Mouse (Mus musculus): ENCODE data around the gene Cnksr3.

The Cnksr3 gene

GRCm38 (mm10) chr10:7211696-7212482 lies at the start of gene Cnksr3:
TSS of gene Cnksr3 (minus strand) at chr10:7212237.
- DNase-seq (ENCODE audit: extremely low read depth, low read depth) = no peak

DNA sequence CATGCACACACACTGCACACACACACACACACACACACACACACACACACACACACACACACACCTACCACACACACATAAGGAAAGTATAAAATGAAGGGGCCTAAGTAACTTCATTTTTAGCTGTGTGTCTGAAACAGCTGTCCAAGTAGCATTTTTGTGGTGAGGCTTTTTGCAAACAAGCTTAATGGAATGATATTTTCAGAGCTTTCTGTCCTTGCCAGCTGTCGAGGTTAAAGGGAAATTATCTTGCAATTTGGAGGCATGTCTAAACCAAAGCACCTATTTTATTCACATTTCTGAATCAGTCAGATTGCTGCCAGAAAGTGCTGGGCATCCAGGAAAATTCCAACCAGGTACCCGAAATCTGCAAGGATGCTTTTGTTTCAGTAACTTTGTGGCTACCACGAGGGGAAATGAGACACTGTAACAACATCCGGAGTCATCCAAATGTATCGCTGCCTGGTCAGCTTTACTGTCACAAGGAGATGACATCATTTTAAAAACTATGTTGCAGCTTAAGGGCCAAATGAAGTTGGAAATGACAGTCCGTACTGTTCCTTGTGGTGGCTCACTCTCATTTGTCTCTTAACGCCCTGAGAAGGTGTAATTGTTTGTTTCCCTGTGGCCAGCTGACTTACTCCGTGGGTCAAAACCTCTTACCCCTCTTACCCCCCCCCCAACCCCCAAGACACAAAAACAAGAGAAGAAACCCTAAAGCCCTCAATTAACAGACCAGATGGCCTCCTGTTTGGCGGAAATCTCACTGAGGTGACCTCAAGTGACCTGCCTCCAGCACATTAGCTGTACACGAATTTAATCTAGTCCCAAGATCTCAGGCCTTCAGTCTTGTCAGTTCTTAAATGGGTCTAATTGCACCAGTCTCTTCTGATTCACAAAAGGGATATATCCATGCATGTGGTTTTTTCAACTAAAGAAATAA lies 48.4 kb upstream of the Cnksr3 start:
- no peak for DNase-seq (ENCODE audit: extremely low read depth, low read depth)

DNA sequence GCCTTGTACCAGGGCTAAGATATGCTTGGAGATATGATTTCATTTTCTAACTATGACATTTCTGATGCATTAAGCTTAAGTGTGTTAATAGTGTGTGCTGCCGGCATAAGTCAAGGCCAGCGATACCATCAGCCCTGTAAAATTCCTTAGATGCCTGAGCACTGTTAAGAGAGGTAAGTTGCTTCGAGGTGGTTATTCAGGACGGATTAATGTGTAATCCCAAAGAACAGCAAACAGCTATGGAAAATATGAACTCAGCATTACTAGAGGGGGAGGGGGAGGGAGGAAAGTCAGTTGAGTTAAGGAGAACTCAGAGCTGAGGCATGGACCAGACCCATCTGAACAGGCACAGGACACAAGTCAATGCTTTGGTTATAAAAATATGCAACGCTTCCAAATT lies 46.6 kb upstream of the Cnksr3 start:
- no peak for DNase-seq (ENCODE audit: extremely low read depth, low read depth)

DNA sequence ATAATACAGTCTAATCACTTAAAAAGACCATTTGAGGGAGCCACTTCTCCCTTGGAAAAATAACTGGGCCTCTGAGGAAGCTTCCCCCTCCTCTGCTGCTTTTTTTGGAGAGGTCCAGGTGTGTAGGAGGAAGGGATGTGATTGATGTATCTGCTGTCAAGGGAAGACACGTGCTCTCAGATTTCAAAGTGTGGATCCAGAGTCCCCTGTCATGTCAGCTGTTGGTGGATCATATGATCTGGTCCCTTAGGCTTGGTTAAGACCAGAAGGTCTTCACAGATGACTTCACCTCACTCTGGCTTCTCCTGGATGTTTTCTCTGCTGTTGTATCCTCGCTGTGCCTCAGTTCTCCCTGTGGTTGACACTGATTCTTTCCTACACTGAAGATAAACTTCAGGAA lies 38.4 kb upstream of the Cnksr3 start:
- no peak for DNase-seq (ENCODE audit: extremely low read depth, low read depth)

DNA sequence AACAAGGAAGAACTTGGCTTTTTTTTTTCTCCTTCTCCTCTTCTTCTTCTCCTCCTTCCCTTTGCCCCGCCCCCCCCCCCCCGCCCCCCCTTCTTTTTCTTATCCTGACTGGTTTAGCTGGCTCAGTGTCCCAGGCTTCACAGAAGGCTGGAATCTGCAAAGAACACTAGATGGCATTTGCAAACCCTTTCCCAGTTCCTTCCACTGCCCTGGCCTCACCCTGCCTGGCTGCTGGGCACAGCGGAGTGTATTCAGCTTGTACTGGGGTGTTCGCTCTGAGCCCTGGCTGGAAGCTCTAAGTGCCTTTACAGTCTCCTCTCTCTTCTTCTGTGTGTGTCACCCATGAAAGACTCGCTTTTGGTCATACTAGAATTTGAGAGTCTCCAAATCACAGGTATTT lies 22.6 kb upstream of the Cnksr3 start:
- no peak for DNase-seq (ENCODE audit: extremely low read depth, low read depth)

GRCm38 (mm10) chr10:7217551-7218127 lies 5.6 kb upstream of the Cnksr3 start:
- no peak for DNase-seq (ENCODE audit: extremely low read depth, low read depth)

GRCm38 (mm10) chr10:7214718-7215117 lies 2.7 kb upstream of the Cnksr3 start:
- no peak for DNase-seq (ENCODE audit: extremely low read depth, low read depth)

DNA sequence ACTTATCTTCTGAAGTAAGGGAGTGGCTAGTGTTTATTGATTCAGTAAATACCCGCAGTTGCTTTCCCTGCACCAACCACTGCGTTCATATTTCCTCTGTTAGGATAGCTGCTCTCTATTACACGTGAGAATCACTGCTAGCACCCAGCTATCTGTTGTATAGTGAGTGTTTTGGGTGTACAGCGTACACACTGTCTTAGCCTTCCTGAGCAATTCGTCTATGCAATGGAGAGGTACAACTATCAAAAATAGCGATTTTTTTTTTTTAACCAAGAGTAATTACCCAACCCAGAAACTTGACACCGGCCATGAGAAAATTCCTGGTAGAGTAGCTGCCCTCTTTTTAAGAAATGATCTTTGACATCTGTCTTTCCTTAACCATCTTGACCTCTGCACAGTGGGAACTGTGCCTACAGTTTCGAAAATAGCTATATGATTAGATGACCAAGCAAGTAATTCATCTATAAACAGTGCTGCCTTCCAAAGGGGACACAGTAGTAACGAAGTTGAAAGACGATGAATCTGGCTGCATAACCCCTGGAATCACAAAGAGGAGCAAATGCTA lies 1.1 kb upstream of the Cnksr3 start:
- no peak for DNase-seq (ENCODE audit: extremely low read depth, low read depth)

- DNase-seq (ENCODE audit: extremely low read depth, low read depth) = no peak
Observed at GRCm38 (mm10) chr10:7212537-7212936, 500 bp upstream of the Cnksr3 start.

GRCm38 (mm10) chr10:7210991-7211695 lies 894 bp downstream of the Cnksr3 start:
- no peak for DNase-seq (ENCODE audit: extremely low read depth, low read depth)

DNA sequence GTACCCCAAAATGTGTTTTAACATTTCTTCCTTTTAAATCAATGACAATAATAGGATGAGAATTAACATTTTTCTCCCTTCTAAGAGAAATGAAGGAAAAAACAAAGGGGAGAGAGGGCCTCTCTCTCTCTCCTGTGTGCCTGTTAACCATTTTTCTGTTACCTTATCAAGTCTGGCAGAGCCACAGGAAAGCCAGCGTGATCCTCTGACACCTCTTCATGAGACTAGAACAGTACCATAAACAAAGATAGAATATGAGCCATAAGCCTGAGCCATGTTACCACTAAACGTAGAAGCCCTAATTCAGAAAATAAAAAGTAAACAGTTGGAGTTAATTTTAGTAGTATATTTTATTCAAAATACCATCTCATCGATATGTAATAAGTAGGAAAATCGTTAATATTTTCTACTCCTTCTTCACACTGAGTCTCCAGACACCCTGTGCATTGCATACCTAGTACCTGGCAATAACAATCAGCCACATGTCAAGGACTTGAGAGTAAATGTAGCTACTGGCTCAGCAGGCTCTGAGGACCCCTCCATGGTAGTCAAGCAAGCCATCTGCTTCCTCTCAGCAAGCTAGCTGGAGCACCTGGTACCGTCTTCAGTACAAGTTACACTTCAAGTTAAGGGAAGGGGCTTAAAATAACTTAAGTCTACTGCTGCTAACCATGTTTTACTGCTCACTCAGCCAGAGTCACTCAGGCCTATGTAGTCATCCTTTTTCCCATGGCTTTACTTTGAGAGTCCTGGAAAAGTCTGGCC lies 2.2 kb downstream of the Cnksr3 start:
- no peak for DNase-seq (ENCODE audit: extremely low read depth, low read depth)

DNA sequence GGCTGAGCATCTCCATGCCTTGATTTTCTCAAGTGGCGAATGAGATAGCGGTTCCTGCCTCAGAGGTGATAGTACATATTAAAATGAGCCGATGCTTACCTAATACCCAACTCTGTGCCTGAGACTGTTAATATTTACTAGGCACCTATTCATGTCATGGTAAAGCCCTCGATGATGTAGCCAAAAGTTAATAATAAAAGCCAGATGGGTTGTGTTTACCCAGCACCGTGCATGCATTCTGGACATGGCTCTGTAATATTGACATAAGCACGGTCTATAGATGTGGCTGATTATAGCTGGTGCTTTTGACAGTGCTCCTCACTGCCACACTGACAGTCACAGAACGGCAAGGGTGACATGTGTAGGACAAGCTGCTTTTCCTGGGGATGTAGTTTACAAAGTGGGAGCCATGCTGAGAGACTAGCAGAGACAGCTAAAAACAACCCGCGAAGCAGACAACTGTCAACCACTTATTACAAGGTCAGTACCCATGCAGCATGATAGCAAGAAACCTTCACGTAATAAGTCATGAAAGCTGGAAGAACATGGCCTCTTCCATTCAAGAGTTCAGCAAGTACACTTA lies 3.1 kb downstream of the Cnksr3 start:
- DNase-seq (ENCODE audit: extremely low read depth, low read depth) = no peak

GRCm38 (mm10) chr10:7207301-7207700 lies 4.7 kb downstream of the Cnksr3 start:
- no peak for DNase-seq (ENCODE audit: extremely low read depth, low read depth)

- DNase-seq (ENCODE audit: extremely low read depth, low read depth) = no peak
Observed at GRCm38 (mm10) chr10:7206571-7206970, 5.5 kb downstream of the Cnksr3 start.

DNA sequence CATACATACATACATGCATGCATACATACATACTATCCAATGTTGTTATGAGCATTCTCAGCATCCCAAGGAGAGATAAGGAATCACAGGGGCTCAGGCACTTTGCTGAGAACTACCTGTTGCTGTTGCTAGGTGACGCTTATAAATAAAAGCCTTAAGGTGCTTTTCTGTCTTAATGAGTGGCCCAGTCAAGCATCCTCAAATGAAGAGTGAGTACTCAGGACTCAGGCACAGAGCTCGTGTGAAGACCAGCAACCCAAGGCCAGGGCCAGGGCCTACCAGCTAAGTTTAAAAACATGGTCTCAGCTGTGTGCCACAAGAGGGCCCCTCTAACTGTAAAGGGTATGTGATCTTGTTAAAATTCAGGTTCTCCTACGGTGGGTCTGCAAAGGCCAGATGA lies 6.5 kb downstream of the Cnksr3 start:
- DNase-seq (ENCODE audit: extremely low read depth, low read depth) = no peak

DNA sequence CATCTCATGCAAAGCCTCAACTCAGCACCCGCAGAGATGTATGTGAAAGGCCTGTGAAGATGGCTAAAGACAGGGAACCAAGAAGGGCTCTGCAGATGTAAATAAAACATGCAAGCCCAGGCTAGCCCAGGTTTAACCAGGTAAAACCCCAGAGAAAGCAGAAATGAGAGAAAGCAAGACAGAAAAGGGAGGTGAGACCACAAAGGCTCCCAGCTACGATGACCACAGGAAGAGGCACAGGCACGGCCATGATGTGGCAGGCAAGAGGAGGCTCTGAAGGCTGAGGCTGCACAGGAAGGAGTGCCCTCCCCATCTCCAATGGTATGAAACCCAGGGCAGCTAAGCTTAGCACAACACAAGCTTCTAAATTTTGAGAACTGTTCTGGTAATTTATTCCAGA lies 7.1 kb downstream of the Cnksr3 start:
- no peak for DNase-seq (ENCODE audit: extremely low read depth, low read depth)

DNA sequence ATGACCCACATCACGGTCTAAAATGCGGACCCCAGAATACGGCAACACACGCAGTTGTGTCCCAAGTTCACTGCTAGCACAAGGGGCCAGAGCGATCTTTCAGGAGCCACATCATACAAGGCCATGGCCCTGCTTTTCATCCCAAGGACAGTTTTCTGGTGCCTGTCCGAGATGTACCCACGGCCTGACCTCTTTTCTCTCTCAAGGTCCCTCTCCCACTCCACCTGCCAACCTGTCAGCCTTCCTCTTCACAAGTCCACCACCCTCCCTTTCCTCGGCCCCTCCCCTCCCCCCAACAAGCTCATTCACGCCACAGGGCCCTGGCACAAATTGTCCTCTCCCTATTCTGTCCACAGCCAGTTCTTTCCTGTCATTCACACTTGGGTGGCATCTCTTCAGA lies 9.5 kb downstream of the Cnksr3 start:
- no peak for DNase-seq (ENCODE audit: extremely low read depth, low read depth)

- no peak for DNase-seq (ENCODE audit: extremely low read depth, low read depth)
Observed at GRCm38 (mm10) chr10:7200665-7201064, 11.4 kb downstream of the Cnksr3 start.

DNA sequence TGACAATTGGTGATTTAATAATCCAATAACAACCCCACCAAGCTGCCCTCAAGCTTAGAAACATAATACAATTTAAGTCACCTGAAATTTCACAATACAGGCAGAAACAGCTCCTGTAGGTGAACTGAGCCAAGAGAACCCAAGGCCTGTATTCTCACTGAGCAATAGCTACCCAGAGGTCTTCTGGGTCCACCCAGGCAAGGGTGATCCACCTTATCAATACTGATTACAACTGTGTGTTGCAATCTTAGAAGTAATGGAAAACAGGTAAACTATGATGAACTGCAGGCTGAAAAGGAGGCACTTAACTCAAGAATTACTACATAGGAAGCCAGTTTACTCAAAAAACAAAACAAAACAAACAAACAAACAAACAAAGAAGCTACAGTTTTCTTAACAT lies 13.8 kb downstream of the Cnksr3 start:
- DNase-seq (ENCODE audit: extremely low read depth, low read depth) = no peak

- no peak for DNase-seq (ENCODE audit: extremely low read depth, low read depth)
Observed at GRCm38 (mm10) chr10:7197733-7198132, 14.3 kb downstream of the Cnksr3 start.
